Comparison of ENCODE assay signal across 14 mouse cellular contexts in genomic region chr11:70803711-70804200, GRCm38 (mm10). TPM values are rescaled to one million over a fixed set of nuclear protein-coding genes. Genes with fewer than 3 reads are reported as not detected.
A peak's percentile ranks its signal among the peaks of the same experiment; 100 is the strongest.
DNase-seq lines count a peak whose midpoint lies in the region; ATAC-seq lines count a peak whose summit lies in the region.
"Had no signal": no experiment of that assay in that cellular context is flagged by ENCODE, and none has a peak within 500 bp of the region (broad histone marks: within the 10 kb centered on the region; RNA-seq: fewer than 3 reads in every experiment).

No protein-coding gene starts in this region.

- no peak for DNase-seq in heart, postnatal 4 days
- DNase-seq in 416B (ENCODE audit: low read depth) (peak; percentile 72), MEL-GATA-1-ER (ENCODE audit: extremely low read depth, low read depth) (peak; percentile 49)
- DNase-seq in urinary bladder, postnatal 36 days (ENCODE audit: low spot score in 2 of 2) = no peak
- DNase-seq in right cerebral cortex, adult 2 months (ENCODE audit: low spot score in 2 of 2) = no peak
- no peak for DNase-seq in right cerebral cortex, postnatal 14 days
- DNase-seq: cerebellum, adult 11 months; heart, postnatal 10 days; liver, embryonic 13.5 days; midbrain, embryonic 14.5 days had no signal

- H3K27ac ChIP-seq in heart, embryonic 16.5 days (ENCODE audit: low read length) = peak overlapping the region; percentile 60; the same call in 1 of the 2 replicates
- H3K27ac ChIP-seq: liver, embryonic 13.5 days had no signal

- 67% methylated on average over 6 of the region's 6 CpGs for WGBS in heart, embryonic 16.5 days

- H3K27me3 ChIP-seq in heart, embryonic 16.5 days (ENCODE audit: control insufficient read depth, insufficient read depth, low read length) = no peaks in the 10 kb centered on the region

- H3K4me2 ChIP-seq in heart, embryonic 16.5 days (ENCODE audit: low read depth, low read length) = no peak overlapping the region
- H3K4me2 ChIP-seq: liver, embryonic 13.5 days had no signal

- no peaks in the 10 kb centered on the region for H3K36me3 ChIP-seq in heart, embryonic 16.5 days (ENCODE audit: control insufficient read depth, insufficient read depth)
- H3K36me3 ChIP-seq: liver, embryonic 13.5 days had no signal

- H3K4me3 ChIP-seq in heart, embryonic 16.5 days (ENCODE audit: low read length) = no peak overlapping the region
- H3K4me3 ChIP-seq: liver, embryonic 13.5 days had no signal

- H3K9ac ChIP-seq in heart, embryonic 16.5 days (ENCODE audit: low read length) = no peak overlapping the region
- H3K9ac ChIP-seq: liver, embryonic 13.5 days had no signal

- no peak for ATAC-seq in heart, embryonic 16.5 days (replicated peaks; ENCODE audit: extremely low read depth, insufficient read depth, low FRiP score)
- peak; percentile 74 for ATAC-seq in megakaryocyte, adult 5-6 weeks (ENCODE audit: poor library complexity, severe bottlenecking)

- no peaks in the 10 kb centered on the region for H3K4me1 ChIP-seq in heart, embryonic 16.5 days (ENCODE audit: control insufficient read depth, insufficient read depth, low read length)

- H3K9me3 ChIP-seq in heart, embryonic 16.5 days (replicated peaks; ENCODE audit: control insufficient read depth, low read length) = no peaks in the 10 kb centered on the region
- H3K9me3 ChIP-seq: liver, embryonic 13.5 days had no signal

RNA-seq across cellular contexts. Expression of gene Scimp, which starts 8.6 kb away (rescaled TPM):
- 0.32 and 0.70 TPM in 2 replicates for polyA plus RNA-seq in heart, embryonic 16.5 days (2015; fragmentation: Nextera tagmentation; extraction: Ambion mirVana)
- not detected for total RNA-seq in heart, postnatal 4 days (2021)
- 0.65 and 2.3 TPM in 2 replicates for total RNA-seq in megakaryocyte, adult 5-6 weeks (2015)
- 2.6 and 3.3 TPM in 2 replicates for total RNA-seq in megakaryocyte, adult 5-6 weeks (2017)
- total RNA-seq: heart, postnatal 10 days had no signal
- polyA plus RNA-seq: embryonic facial prominence, embryonic 11.5 days; kidney, embryonic 14.5 days had no signal

RNA-seq across cellular contexts. Expression of gene Zfp3, which starts 39.7 kb away (rescaled TPM):
- 10.0 and 10.5 TPM in 2 replicates for polyA plus RNA-seq in heart, embryonic 16.5 days (2015; fragmentation: Nextera tagmentation; extraction: Ambion mirVana)
- total RNA-seq in heart, postnatal 4 days (2021) = 10 to 100 TPM; 11.8 to 12.1 TPM
- 1.9 and 4.8 TPM in 2 replicates for total RNA-seq in megakaryocyte, adult 5-6 weeks (2015)
- total RNA-seq in megakaryocyte, adult 5-6 weeks (2017) = 2.1 and 2.8 TPM in 2 replicates

RNA-seq across cellular contexts. Expression of gene Rabep1, which starts 40.8 kb away (rescaled TPM):
- 26.8 and 28.7 TPM in 2 replicates for polyA plus RNA-seq in heart, embryonic 16.5 days (2015; fragmentation: Nextera tagmentation; extraction: Ambion mirVana)
- 10 to 100 TPM; 34.7 to 38.0 TPM for total RNA-seq in heart, postnatal 4 days (2021)
- total RNA-seq in megakaryocyte, adult 5-6 weeks (2015) = 18.6 and 18.9 TPM in 2 replicates
- 47.8 and 55.9 TPM in 2 replicates for total RNA-seq in megakaryocyte, adult 5-6 weeks (2017)

Comparison
In these comparisons a context has a peak if more than half of its experiments do, and no peak if none do; other contexts are left out.
1. DNase-seq: peak in 416B (single experiment) and MEL-GATA-1-ER (single experiment); none in heart, postnatal 4 days (single experiment), urinary bladder, postnatal 36 days (0 of 2), right cerebral cortex, adult 2 months (0 of 2) and right cerebral cortex, postnatal 14 days (single experiment).